Mouse (Mus musculus) intestine, postnatal 0 days (tissue): ENCODE measurements around the gene Chd6. TPM values are rescaled to one million over a fixed set of nuclear protein-coding genes. Genes with fewer than 3 reads are reported as not detected.

Experiments
- ATAC-seq: fragments of 200-750 bp; cut with Nextera tagmentation; 2 replicates; pipeline ENCODE4 v1.8.0; 2017; ENCODE audit warnings: mild to moderate bottlenecking, moderate TSS enrichment, moderate library complexity
- H3K27ac ChIP-seq: fragments of 300-500 bp; sonication (generic); 2 replicates; pipeline ENCODE4 v1.5.1; 2014; ENCODE audit warnings: mild to moderate bottlenecking, low read depth, low read length, moderate library complexity
- H3K27me3 ChIP-seq: fragments of 300-500 bp; sonication (generic); replicated peaks from 2 replicates; pipeline ENCODE4 v1.6.1; 2014; ENCODE audit warnings: low read length, mixed read lengths; ENCODE audit not compliant: control insufficient read depth, insufficient read depth
- H3K36me3 ChIP-seq: fragments of 300-500 bp; sonication (generic); 2 replicates; pipeline ENCODE4 v1.6.1; 2014; ENCODE audit warnings: mild to moderate bottlenecking, moderate library complexity; ENCODE audit not compliant: control insufficient read depth, insufficient read depth
- H3K4me1 ChIP-seq: fragments of 300-500 bp; sonication (generic); replicated peaks from 2 replicates; pipeline ENCODE4 v1.6.1; 2014; ENCODE audit warnings: antibody characterized with exemption, low read length, mixed read lengths; ENCODE audit not compliant: control insufficient read depth, insufficient read depth
- H3K4me2 ChIP-seq: fragments of 300-500 bp; sonication (generic); replicated peaks from 2 replicates; pipeline ENCODE4 v1.6.1; 2014; ENCODE audit warnings: low read depth, mild to moderate bottlenecking, moderate library complexity
- H3K4me3 ChIP-seq: fragments of 300-500 bp; sonication (generic); 2 replicates; pipeline ENCODE4 v1.5.1; 2014; ENCODE audit warnings: low read depth, low read length
- H3K9ac ChIP-seq: fragments of 300-500 bp; sonication (generic); 2 replicates; pipeline ENCODE4 v1.6.1; 2014; ENCODE audit warnings: mild to moderate bottlenecking, low read depth, low read length
- H3K9me3 ChIP-seq: fragments of 300-500 bp; sonication (generic); 2 replicates; pipeline ENCODE4 v1.6.1; 2016; ENCODE audit warnings: mixed run types; ENCODE audit not compliant: control insufficient read depth
- CTCF ChIP-seq: sonication (generic); IDR thresholded peaks from 2 replicates; pipeline ENCODE4 v1.5.1; 2016; ENCODE audit warnings: low read depth, mild to moderate bottlenecking, control low read depth, antibody characterized with exemption, moderate library complexity
- WGBS: fragments of 180-500 bp; shearing (Covaris S2); extraction: QIAGEN DNeasy Blood & Tissue Kit; methylation state at CpG from one replicate; pipeline ENCODE4 v1.1.7; 2014; 5-methylcytosine and 5-hydroxymethylcytosine counted together
- polyA plus RNA-seq: library from polyadenylated mRNA; unstranded; fragments of >200 nt; fragmentation: Nextera tagmentation; extraction: Ambion mirVana; gene quantifications from 2 replicates; pipeline ENCODE4 v1.2.1, GENCODE M21; 2015

The Chd6 gene
- polyA plus RNA-seq, 1 experiment from 2014 or later = 8.7 TPM

DNA sequence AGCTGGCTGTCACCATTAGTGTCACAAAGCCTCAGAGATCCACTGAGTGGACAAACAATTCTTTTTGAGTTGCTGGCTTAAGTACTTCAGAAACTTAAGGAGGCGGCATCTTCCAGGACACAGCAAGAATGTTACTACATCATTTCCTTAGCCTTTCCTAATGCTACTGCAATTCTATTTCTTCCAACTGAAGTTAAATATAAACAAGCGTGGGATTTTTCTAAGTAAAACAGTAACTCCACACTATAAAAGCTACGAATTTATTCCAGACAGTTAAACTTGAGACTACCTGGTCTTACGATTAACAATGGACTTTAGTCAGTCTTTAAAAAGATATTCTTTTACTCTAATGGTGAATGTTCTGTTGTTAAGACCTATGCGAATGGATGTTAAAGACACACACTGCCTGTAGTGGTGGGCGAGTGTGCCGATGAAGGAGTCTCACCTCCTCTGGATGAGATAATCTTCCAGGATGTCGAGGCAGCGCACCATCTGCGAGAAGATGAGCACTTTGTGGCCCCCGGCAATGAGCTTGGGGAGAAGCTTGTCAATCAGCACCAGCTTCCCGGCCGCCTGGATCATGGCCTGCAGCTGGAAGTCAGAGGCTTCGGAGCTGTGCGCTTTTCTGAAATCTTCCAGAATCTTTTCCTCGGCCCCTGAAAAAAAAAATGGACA, 96.2 kb downstream of the Chd6 start:
- Histone ChIP-seq H3K27me3 (no peaks in the 10 kb centered on the region), H3K4me2 (no peak overlapping the region), H3K4me1 (no peaks in the 10 kb centered on the region), H3K9me3 (no peaks in the 10 kb centered on the region), H3K9ac (no peak overlapping the region), H3K27ac (no peak overlapping the region), H3K36me3 (peaks cover 74% of the 10 kb centered on the region), H3K4me3 (no peak overlapping the region)
- TF ChIP-seq CTCF = no peak
- WGBS = 89% methylated on average over 16 of the region's 16 CpGs
- ATAC-seq = no peak

DNA sequence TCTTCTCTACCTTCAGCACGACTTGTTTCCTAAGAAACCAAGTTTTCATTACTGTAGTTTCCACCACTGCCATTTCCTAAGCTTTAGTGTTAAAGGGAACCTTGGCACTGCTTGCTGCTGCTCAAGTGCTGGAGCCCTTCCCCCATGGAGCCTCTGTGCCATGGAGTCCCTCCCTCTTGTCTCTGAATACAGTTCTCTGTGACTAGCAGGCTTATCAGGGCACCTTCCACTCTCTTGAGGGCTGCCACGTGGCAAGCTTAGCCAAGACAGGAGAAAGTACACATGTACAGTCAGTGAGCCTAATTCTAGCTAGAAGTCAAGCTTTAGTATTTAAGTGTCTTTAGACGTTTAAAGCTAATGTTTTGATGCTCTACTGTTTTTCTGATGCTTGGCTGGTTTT, 104.5 kb downstream of the Chd6 start:
- Histone ChIP-seq H3K4me3 (no peak overlapping the region), H3K27me3 (no peaks in the 10 kb centered on the region), H3K4me1 (no peaks in the 10 kb centered on the region), H3K9me3 (no peaks in the 10 kb centered on the region), H3K9ac (no peak overlapping the region), H3K36me3 (peaks cover 22% of the 10 kb centered on the region), H3K27ac (0 out of 2 replicates have a peak overlapping the region, but pooled peaks have one; percentile 28), H3K4me2 (no peak overlapping the region)
- ATAC-seq = peak; percentile 80
- TF ChIP-seq CTCF = no peak
- 73% methylated on average over 3 of the region's 3 CpGs for WGBS

GRCm38 (mm10) chr2:160996987-160997763, 111.7 kb downstream of the Chd6 start:
- Histone ChIP-seq H3K4me3 (no peak overlapping the region), H3K9me3 (no peaks in the 10 kb centered on the region), H3K4me1 (no peaks in the 10 kb centered on the region), H3K4me2 (no peak overlapping the region), H3K36me3 (peaks cover 3% of the 10 kb centered on the region; the same call in 1 of the 2 replicates), H3K9ac (no peak overlapping the region), H3K27ac (no peak overlapping the region), H3K27me3 (no peaks in the 10 kb centered on the region)
- WGBS = 95% methylated on average over 6 of the region's 6 CpGs
- ATAC-seq = no peak
- TF ChIP-seq CTCF = no peak

DNA sequence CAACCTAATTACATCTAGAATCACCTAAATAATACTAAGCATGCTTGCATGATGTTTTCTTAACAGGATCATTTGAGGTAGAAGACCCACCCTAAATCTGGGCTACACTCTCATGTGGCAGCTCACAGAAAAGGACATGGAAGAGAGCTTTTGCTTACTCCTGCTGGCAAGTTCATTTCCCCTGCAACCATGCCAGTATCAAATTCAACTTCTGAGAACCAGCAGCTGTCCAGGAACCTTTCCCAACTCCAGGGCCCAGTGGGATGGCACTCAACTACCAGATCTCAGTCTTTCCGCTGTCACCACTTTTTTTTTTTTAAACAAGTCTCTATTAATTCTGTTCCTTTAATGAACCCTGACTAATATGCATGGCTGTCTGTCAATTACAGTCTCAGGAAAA, 114.7 kb downstream of the Chd6 start:
- H3K4me3 ChIP-seq = no peak overlapping the region
- ATAC-seq = no peak
- H3K27ac ChIP-seq = no peak overlapping the region
- H3K27me3 ChIP-seq = no peaks in the 10 kb centered on the region
- peaks cover 11% of the 10 kb centered on the region; the same call in 1 of the 2 replicates for H3K36me3 ChIP-seq
- 96% methylated on average over 1 of the region's 1 CpGs for WGBS
- no peak overlapping the region for H3K9ac ChIP-seq
- no peaks in the 10 kb centered on the region for H3K4me1 ChIP-seq
- no peak for TF ChIP-seq CTCF
- no peak overlapping the region for H3K4me2 ChIP-seq
- H3K9me3 ChIP-seq = no peaks in the 10 kb centered on the region

- no peak overlapping the region for H3K27ac ChIP-seq
- 91% methylated on average over 3 of the region's 3 CpGs for WGBS
These were observed 116.4 kb downstream of the Chd6 start for GRCm38 (mm10) chr2:160992465-160992864.

GRCm38 (mm10) chr2:160990339-160991070, 118.4 kb downstream of the Chd6 start:
- H3K9me3 ChIP-seq = no peaks in the 10 kb centered on the region
- no peak overlapping the region for H3K4me2 ChIP-seq
- H3K4me1 ChIP-seq = no peaks in the 10 kb centered on the region
- H3K36me3 ChIP-seq = peaks cover 33% of the 10 kb centered on the region
- no peak overlapping the region for H3K9ac ChIP-seq
- no peak for ATAC-seq
- TF ChIP-seq CTCF = no peak
- H3K27ac ChIP-seq = no peak overlapping the region
- H3K27me3 ChIP-seq = no peaks in the 10 kb centered on the region
- 67% methylated on average over 6 of the region's 6 CpGs for WGBS
- no peak overlapping the region for H3K4me3 ChIP-seq

More at GRCm38 (mm10) chr2:160992465-160992864, 116.4 kb downstream of the Chd6 start:
- Histone ChIP-seq H3K9me3 (no peaks in the 10 kb centered on the region), H3K36me3 (peaks cover 22% of the 10 kb centered on the region), H3K4me1 (no peaks in the 10 kb centered on the region), H3K27me3 (no peaks in the 10 kb centered on the region), H3K4me3 (no peak overlapping the region), H3K9ac (no peak overlapping the region), H3K4me2 (no peak overlapping the region)
- no peak for ATAC-seq
- TF ChIP-seq CTCF = no peak
